Mouse (Mus musculus) heart, postnatal 10 days (tissue): ENCODE results near the gene Slc39a11. TPM values are rescaled to one million over a fixed set of nuclear protein-coding genes. Genes with fewer than 3 reads are reported as not detected.

Source experiments
- DNase-seq, 2 experiments: peaks; one replicate each; pipeline ENCODE4 v3.0.0; 2021
- intact Hi-C: fragments of 180-260 bp; cut with DNase I; formaldehyde crosslinking; loops from one replicate; pipeline ENCODE4 v1.15.1; 2025
- total RNA-seq, 2 experiments: library from RNA; stranded (reverse); gene quantifications; 2 replicates each; pipeline ENCODE4 v1.2.3; 2021

Gene Slc39a11
- total RNA-seq, 2 experiments from 2014 or later, result 6.2 to 8.1 TPM

DNA sequence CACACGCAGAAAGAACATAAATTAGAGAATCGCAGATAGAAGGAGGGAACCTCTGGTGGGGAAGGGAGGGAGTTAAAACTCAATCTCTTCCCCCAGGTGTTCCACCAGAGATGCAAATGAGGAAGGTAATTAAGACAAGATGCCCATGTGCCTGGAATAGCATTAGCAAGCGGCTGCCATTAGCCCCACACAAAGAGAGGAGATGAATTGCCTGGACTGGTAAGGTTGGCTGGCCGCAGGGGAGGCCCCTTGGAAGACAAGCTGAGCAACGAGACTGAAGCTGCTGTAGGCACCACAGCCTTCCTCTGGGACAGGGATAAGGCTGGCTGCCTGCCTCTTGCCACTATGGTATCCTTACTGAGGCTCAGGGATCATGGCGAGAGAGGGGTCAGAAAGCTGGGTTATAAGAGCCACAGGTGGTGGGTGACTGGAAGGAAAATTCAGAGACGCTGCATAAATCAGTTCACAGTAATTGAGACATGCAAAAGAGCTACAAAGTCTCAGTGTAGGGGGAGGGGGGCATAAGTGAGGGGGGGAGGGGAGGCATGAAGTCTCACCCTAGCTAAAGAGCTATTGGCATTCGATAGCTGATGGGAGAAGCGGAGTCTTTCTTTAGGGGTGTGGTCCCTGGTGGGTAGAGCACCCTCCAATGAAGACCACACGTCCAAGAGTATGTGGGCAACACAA lies 340.5 kb downstream of the Slc39a11 start:
- intact Hi-C loops, result no loop called here
- no peak for DNase-seq

- DNase-seq, result no peak
- intact Hi-C loops, result no loop called here
Observed at GRCm38 (mm10) chr11:113308256-113308941, 341.5 kb downstream of the Slc39a11 start.

GRCm38 (mm10) chr11:113303204-113303603 lies 346.7 kb downstream of the Slc39a11 start:
- DNase-seq, result no peak
- intact Hi-C loops, result no loop called here

- no peak for DNase-seq
- intact Hi-C loops, result loop anchor here (2.0 kb wide), 1 partner anchor 511 kb away; no protein-coding TSS in a partner anchor
Observed at GRCm38 (mm10) chr11:113299492-113299891, 350.4 kb downstream of the Slc39a11 start.

DNA sequence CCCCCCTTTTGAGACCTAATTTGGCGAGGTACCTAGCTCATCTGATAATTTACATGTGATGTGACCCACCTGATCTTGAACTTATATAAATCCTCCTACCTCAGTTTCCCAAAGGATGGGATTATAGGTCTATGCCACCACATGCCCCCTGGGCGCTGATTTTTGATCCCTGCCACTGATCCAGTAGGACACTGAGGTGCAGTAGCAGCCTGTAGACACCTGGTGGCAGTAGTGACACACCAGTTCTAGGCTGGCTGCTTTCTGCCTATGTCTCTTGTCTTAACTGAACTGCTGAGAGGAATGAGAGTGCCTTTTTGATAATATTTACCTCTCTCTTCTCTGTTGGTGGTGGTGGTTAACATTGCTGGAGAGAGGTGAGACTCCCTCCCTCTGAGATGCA lies 352.1 kb downstream of the Slc39a11 start:
- intact Hi-C loops, result loop anchor here (2.0 kb wide), 3 partner anchors 121 to 513 kb away; no protein-coding TSS in a partner anchor
- peak; percentile 72 to 83 for DNase-seq

- DNase-seq, result no peak
- intact Hi-C loops, result loop anchor here (2.0 kb wide), 2 partner anchors 120 to 320 kb away; no protein-coding TSS in a partner anchor
Observed at GRCm38 (mm10) chr11:113296912-113297625, 352.8 kb downstream of the Slc39a11 start.

DNA sequence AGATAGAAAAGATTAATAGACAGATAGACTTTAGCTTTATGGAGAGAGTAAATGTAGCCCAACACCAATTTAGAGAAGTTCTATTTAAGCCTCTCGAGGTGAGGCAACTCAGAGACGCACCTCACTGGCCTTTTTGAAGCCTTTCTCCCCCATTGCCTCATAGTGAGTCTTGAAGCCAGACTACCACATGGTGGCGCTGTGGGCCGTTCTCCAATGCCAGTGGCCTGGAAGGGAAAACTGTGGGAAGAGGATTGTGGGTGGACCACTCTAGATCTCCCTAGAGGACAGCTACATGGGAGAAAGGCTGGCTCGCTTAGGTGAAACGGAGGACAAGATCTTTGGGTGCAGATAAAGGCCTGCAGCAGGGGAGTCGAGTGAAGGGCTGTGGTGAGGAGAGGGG lies 353.7 kb downstream of the Slc39a11 start:
- intact Hi-C loops, result loop anchor here (2.0 kb wide), 2 partner anchors 119 to 321 kb away; no protein-coding TSS in a partner anchor
- peak; percentile 59 to 84 for DNase-seq

- peak; percentile 29 to 34 for DNase-seq
- intact Hi-C loops, result no loop called here
Observed at GRCm38 (mm10) chr11:113294518-113294917, 355.4 kb downstream of the Slc39a11 start.

DNA sequence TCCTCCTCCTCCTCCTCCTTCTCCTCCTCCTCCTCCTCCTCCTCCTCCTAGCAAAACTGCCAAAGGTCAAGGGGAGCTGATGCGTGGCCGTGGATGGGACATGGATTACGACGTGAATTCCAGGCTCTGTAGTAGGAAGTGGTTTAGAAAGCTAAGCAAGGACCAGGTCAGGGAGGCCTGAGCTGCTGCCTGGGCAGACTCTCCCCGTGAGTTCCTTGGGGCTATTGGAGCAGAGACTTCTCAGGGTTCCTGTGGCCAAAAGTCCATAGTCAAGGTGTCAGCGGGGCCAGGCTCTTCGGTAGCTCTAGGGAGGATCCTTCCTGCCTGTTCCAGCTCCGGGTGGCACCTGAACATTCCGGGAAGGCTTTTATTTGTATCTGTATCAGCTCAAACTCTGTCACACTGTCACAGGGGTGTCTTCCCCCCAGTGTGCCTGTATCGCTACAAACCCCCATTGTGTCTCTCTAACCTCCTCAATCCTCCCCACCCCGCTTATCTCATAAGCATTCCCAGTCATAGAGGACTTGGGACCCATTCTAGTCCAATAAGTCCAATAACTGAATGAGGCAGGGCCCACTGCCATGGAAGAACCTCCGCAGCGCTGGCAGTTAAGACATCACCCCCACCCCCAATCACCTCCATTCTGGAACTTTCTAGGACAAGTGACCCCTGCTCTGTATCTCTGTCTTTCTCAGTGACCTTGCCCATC lies 356.8 kb downstream of the Slc39a11 start:
- no peak for DNase-seq
- intact Hi-C loops, result no loop called here

- DNase-seq, result peak; percentile 50 to 61
- intact Hi-C loops, result no loop called here
Observed at GRCm38 (mm10) chr11:113291781-113292714, 357.8 kb downstream of the Slc39a11 start.

DNA sequence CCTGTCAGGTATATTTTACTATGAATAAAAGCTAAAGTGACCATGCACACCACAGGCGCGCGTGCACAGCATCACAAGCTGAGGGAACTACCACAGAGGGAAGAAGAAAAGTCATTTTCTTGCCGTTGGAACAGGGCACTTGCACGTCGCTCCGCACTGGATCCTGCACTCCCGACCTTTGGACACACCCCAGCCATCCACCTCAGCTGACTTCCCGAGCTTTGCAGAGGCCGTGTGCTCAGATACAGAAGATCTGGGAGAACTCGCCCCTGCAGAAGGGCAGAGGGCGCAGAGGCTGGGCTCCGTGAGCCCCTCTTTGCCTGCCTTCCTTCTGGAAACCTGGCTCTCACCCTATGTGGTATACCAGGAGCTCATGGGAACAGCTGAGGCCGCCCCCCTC lies 359.0 kb downstream of the Slc39a11 start:
- intact Hi-C loops, result no loop called here
- no peak for DNase-seq

DNA sequence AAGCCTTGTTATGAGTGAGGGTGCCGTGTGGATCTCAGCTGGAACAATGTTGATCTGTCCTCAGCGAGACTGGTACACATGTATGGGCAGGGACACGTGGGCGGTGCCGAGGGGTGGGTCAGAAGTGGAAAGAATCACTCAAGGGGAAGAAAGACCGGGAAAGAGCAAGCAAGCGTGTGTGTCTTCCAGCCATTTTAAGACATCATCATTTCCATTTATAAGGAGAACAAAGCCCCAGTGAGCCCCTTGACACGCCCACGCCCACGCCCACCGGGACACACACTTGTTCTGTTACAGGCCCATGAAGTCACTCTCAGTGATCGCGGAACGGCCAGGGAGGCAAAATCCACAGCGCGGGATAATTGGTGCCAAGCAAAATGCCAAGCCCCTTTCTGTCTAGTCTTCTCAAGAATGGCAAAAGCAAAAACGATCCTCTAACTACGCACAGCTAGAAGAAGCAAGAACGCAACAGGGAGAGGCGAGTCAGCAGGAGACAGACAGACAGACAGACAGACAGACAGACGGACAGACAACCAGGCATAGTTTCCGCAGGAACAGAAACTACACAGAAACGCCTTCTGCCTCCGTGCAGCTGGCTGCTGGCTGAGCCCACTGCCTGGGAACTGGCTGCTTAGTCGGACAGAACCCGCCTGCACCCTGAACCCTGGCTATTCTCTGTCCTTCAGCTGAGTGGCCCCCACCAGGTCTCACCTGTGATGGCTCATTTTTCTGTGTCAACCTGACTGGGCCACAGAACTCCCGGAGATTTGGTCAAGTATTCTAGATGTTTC lies 364.7 kb downstream of the Slc39a11 start:
- intact Hi-C loops, result no loop called here
- DNase-seq, result no peak

GRCm38 (mm10) chr11:113283376-113283811 lies 366.5 kb downstream of the Slc39a11 start:
- peak; percentile 17 to 19 for DNase-seq
- intact Hi-C loops, result no loop called here

DNA sequence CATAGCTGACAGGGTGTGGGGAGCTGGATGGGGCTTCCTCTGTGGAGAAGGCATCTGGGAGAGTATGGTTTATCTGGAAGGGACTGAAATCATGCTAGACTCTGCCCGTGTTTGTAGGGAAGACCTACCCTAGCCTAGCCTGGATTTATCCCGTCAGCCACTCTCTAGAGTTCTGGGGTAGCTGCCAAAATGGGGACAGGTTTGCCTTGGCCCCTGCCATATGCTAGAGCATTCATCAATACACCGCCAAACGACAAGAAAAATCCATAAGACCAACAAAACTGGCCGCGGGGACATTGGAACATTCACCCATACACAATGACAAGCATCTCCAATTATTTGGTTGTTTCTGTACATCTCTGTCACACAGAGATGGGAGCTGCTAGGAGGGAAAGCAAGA lies 371.6 kb downstream of the Slc39a11 start:
- no peak for DNase-seq
- intact Hi-C loops, result no loop called here

GRCm38 (mm10) chr11:113277034-113277612 lies 372.8 kb downstream of the Slc39a11 start:
- intact Hi-C loops, result no loop called here
- no peak for DNase-seq

GRCm38 (mm10) chr11:113276518-113276917 lies 373.4 kb downstream of the Slc39a11 start:
- intact Hi-C loops, result no loop called here
- DNase-seq, result no peak

DNA sequence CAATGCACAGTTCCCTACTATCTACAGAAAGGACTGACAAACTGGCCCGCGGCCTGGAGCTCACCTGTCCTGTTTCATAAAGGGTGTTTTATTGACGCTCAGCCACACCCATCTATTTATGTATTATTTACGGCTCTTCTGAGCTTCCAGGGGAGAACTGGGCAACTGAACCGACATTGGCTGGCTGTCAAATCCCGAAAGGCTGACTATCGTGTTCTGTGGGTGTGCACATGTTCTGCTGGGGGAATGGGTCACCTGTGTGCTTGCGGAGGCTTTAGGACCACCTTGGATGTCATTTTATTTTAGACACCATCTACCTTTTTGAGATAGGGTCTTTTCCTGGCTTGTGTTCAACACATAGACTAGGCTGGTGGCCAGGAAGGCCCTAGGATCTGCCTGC lies 375.8 kb downstream of the Slc39a11 start:
- intact Hi-C loops, result no loop called here
- DNase-seq, result no peak

DNA sequence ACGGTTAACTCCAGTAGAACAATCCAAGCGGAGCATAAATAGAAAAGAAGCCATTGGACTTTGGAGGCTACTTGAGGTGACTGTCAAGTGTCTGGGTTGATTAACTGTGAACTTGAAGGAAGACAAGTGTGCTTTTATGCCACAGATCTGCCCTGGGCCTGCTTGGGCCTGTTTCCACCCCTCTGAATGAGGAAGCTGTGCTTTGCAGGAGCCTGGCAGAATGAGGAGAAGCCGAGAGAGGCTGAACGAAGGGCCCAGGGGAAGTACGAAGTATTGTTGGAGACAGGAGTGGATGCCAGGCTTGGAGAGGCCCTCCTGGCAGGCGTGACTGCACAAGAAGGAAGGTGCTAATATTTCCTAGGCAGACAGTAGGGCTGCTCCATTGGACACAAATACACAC lies 378.0 kb downstream of the Slc39a11 start:
- intact Hi-C loops, result no loop called here
- no peak for DNase-seq
